Mouse (Mus musculus): ENCODE measurements around the gene Cdk19. TPM values are rescaled to one million over a fixed set of nuclear protein-coding genes. Genes with fewer than 3 reads are reported as not detected.

The Cdk19 gene
- polyA plus RNA-seq, 1 experiment from 2014 or later: 9.5 TPM

- Histone ChIP-seq H3K4me3 (no peak overlapping the region), H3K4me2 (no peak overlapping the region), H3K4me1 (replicated peaks) (peaks cover 11% of the 10 kb centered on the region; the same call in 1 of the 2 replicates), H3K36me3 (no peaks in the 10 kb centered on the region), H3K9me3 (replicated peaks) (no peaks in the 10 kb centered on the region; the same call in 1 of the 2 replicates), H3K9ac (no peak overlapping the region), H3K27ac (ENCODE audit: poor library complexity, severe bottlenecking) (no peak overlapping the region), H3K27me3 (replicated peaks) (no peaks in the 10 kb centered on the region)
- 87% methylated on average over 4 of the region's 4 CpGs for WGBS
- no peak for ATAC-seq (ENCODE audit: insufficient number of reproducible peaks, low FRiP score)
Measured at GRCm38 (mm10) chr10:40444586-40444985, 105.2 kb downstream of the Cdk19 start.

GRCm38 (mm10) chr10:40446088-40446604, 106.8 kb downstream of the Cdk19 start:
- H3K4me2 ChIP-seq: no peak overlapping the region
- WGBS: 42% methylated on average over 3 of the region's 3 CpGs
- H3K27ac ChIP-seq (ENCODE audit: poor library complexity, severe bottlenecking): no peak overlapping the region
- H3K4me3 ChIP-seq: no peak overlapping the region
- no peaks in the 10 kb centered on the region; the same call in 1 of the 2 replicates for H3K9me3 ChIP-seq (replicated peaks)
- H3K27me3 ChIP-seq (replicated peaks): no peaks in the 10 kb centered on the region
- no peaks in the 10 kb centered on the region for H3K36me3 ChIP-seq
- no peak overlapping the region for H3K9ac ChIP-seq
- H3K4me1 ChIP-seq (replicated peaks): peaks cover 8% of the 10 kb centered on the region; the same call in 1 of the 2 replicates
- ATAC-seq (ENCODE audit: insufficient number of reproducible peaks, low FRiP score): no peak

GRCm38 (mm10) chr10:40446630-40447029, 107.3 kb downstream of the Cdk19 start:
- Histone ChIP-seq H3K9ac (no peak overlapping the region), H3K9me3 (replicated peaks) (no peaks in the 10 kb centered on the region; the same call in 1 of the 2 replicates), H3K4me2 (no peak overlapping the region), H3K4me1 (replicated peaks) (peaks cover 11% of the 10 kb centered on the region), H3K27me3 (replicated peaks) (no peaks in the 10 kb centered on the region), H3K36me3 (no peaks in the 10 kb centered on the region), H3K4me3 (no peak overlapping the region), H3K27ac (ENCODE audit: poor library complexity, severe bottlenecking) (no peak overlapping the region)
- 82% methylated on average over 3 of the region's 3 CpGs for WGBS
- ATAC-seq (ENCODE audit: insufficient number of reproducible peaks, low FRiP score): no peak

- Histone ChIP-seq H3K27ac (ENCODE audit: poor library complexity, severe bottlenecking) (no peak overlapping the region), H3K4me1 (replicated peaks) (peaks cover 18% of the 10 kb centered on the region), H3K4me2 (no peak overlapping the region), H3K4me3 (no peak overlapping the region), H3K36me3 (no peaks in the 10 kb centered on the region), H3K9ac (no peak overlapping the region), H3K27me3 (replicated peaks) (no peaks in the 10 kb centered on the region), H3K9me3 (replicated peaks) (no peaks in the 10 kb centered on the region; the same call in 1 of the 2 replicates)
- WGBS: 63% methylated on average over 3 of the region's 3 CpGs
- ATAC-seq (ENCODE audit: insufficient number of reproducible peaks, low FRiP score): no peak
Measured at GRCm38 (mm10) chr10:40447295-40447694, 107.9 kb downstream of the Cdk19 start.

- H3K9ac ChIP-seq: no peak overlapping the region
- H3K36me3 ChIP-seq: no peaks in the 10 kb centered on the region
- H3K27ac ChIP-seq (ENCODE audit: poor library complexity, severe bottlenecking): no peak overlapping the region
- H3K4me3 ChIP-seq: no peak overlapping the region
- peaks cover 19% of the 10 kb centered on the region for H3K4me1 ChIP-seq (replicated peaks)
- H3K4me2 ChIP-seq: no peak overlapping the region
- H3K9me3 ChIP-seq (replicated peaks): no peaks in the 10 kb centered on the region
- no peaks in the 10 kb centered on the region for H3K27me3 ChIP-seq (replicated peaks)
- 57% methylated on average over 5 of the region's 5 CpGs for WGBS
- ATAC-seq (ENCODE audit: insufficient number of reproducible peaks, low FRiP score): no peak
Measured at GRCm38 (mm10) chr10:40447921-40448320, 108.6 kb downstream of the Cdk19 start.

- Histone ChIP-seq H3K9me3 (replicated peaks) (no peaks in the 10 kb centered on the region), H3K4me2 (no peak overlapping the region), H3K27me3 (replicated peaks) (no peaks in the 10 kb centered on the region), H3K9ac (no peak overlapping the region), H3K4me1 (replicated peaks) (peaks cover 19% of the 10 kb centered on the region), H3K27ac (ENCODE audit: poor library complexity, severe bottlenecking) (no peak overlapping the region), H3K36me3 (no peaks in the 10 kb centered on the region), H3K4me3 (no peak overlapping the region)
- ATAC-seq (ENCODE audit: insufficient number of reproducible peaks, low FRiP score): no peak
- 59% methylated on average over 3 of the region's 3 CpGs for WGBS
Measured at GRCm38 (mm10) chr10:40448444-40448843, 109.1 kb downstream of the Cdk19 start.

- Histone ChIP-seq H3K4me1 (replicated peaks) (peaks cover 19% of the 10 kb centered on the region), H3K9ac (no peak overlapping the region), H3K27ac (ENCODE audit: poor library complexity, severe bottlenecking) (no peak overlapping the region), H3K4me3 (no peak overlapping the region), H3K36me3 (no peaks in the 10 kb centered on the region), H3K27me3 (replicated peaks) (no peaks in the 10 kb centered on the region), H3K4me2 (no peak overlapping the region), H3K9me3 (replicated peaks) (no peaks in the 10 kb centered on the region)
- WGBS: 93% methylated on average over 6 of the region's 6 CpGs
- ATAC-seq (ENCODE audit: insufficient number of reproducible peaks, low FRiP score): no peak
Measured at GRCm38 (mm10) chr10:40449571-40449970, 110.2 kb downstream of the Cdk19 start.

GRCm38 (mm10) chr10:40450171-40450570, 110.8 kb downstream of the Cdk19 start:
- 95% methylated on average over 4 of the region's 4 CpGs for WGBS
- Histone ChIP-seq H3K27ac (ENCODE audit: poor library complexity, severe bottlenecking) (no peak overlapping the region), H3K27me3 (replicated peaks) (no peaks in the 10 kb centered on the region), H3K36me3 (no peaks in the 10 kb centered on the region), H3K9ac (no peak overlapping the region), H3K4me3 (no peak overlapping the region), H3K4me1 (replicated peaks) (peaks cover 19% of the 10 kb centered on the region), H3K4me2 (no peak overlapping the region), H3K9me3 (replicated peaks) (no peaks in the 10 kb centered on the region)
- ATAC-seq (ENCODE audit: insufficient number of reproducible peaks, low FRiP score): no peak

- H3K4me2 ChIP-seq: no peak overlapping the region
- no peak for ATAC-seq (ENCODE audit: insufficient number of reproducible peaks, low FRiP score)
- 72% methylated on average over 1 of the region's 1 CpGs for WGBS
Measured at GRCm38 (mm10) chr10:40457116-40457515, 117.8 kb downstream of the Cdk19 start.

GRCm38 (mm10) chr10:40459141-40459540, 119.8 kb downstream of the Cdk19 start:
- Histone ChIP-seq H3K36me3 (0 out of 2 replicates have a peak, but pooled peaks cover 3% of the 10 kb centered on the region), H3K27me3 (replicated peaks) (no peaks in the 10 kb centered on the region), H3K4me3 (no peak overlapping the region), H3K27ac (ENCODE audit: poor library complexity, severe bottlenecking) (no peak overlapping the region), H3K4me2 (no peak overlapping the region), H3K4me1 (replicated peaks) (no peaks in the 10 kb centered on the region), H3K9me3 (replicated peaks) (no peaks in the 10 kb centered on the region), H3K9ac (no peak overlapping the region)
- 93% methylated on average over 17 of the region's 17 CpGs for WGBS
- ATAC-seq (ENCODE audit: insufficient number of reproducible peaks, low FRiP score): no peak

More at GRCm38 (mm10) chr10:40457116-40457515, 117.8 kb downstream of the Cdk19 start:
- Histone ChIP-seq H3K4me3 (no peak overlapping the region), H3K27me3 (replicated peaks) (no peaks in the 10 kb centered on the region), H3K9me3 (replicated peaks) (no peaks in the 10 kb centered on the region), H3K27ac (ENCODE audit: poor library complexity, severe bottlenecking) (no peak overlapping the region), H3K4me1 (replicated peaks) (peaks cover 3% of the 10 kb centered on the region), H3K9ac (no peak overlapping the region), H3K36me3 (0 out of 2 replicates have a peak, but pooled peaks cover 3% of the 10 kb centered on the region)

- Histone ChIP-seq H3K36me3 (0 out of 2 replicates have a peak, but pooled peaks cover 3% of the 10 kb centered on the region), H3K27me3 (replicated peaks) (no peaks in the 10 kb centered on the region), H3K4me3 (no peak overlapping the region), H3K4me2 (no peak overlapping the region), H3K27ac (ENCODE audit: poor library complexity, severe bottlenecking) (no peak overlapping the region), H3K9me3 (replicated peaks) (no peaks in the 10 kb centered on the region), H3K4me1 (replicated peaks) (no peaks in the 10 kb centered on the region), H3K9ac (no peak overlapping the region)
- ATAC-seq (ENCODE audit: insufficient number of reproducible peaks, low FRiP score): no peak
- 85% methylated on average over 6 of the region's 6 CpGs for WGBS
Measured at GRCm38 (mm10) chr10:40461362-40461761, 122.0 kb downstream of the Cdk19 start.

GRCm38 (mm10) chr10:40462257-40462656, 122.9 kb downstream of the Cdk19 start:
- H3K9me3 ChIP-seq (replicated peaks): no peaks in the 10 kb centered on the region
- H3K4me3 ChIP-seq: no peak overlapping the region
- ATAC-seq (ENCODE audit: insufficient number of reproducible peaks, low FRiP score): no peak
- H3K27me3 ChIP-seq (replicated peaks): no peaks in the 10 kb centered on the region
- 51% methylated on average over 3 of the region's 3 CpGs for whole genome bisulfite sequencing
- H3K36me3 ChIP-seq: 0 out of 2 replicates have a peak, but pooled peaks cover 3% of the 10 kb centered on the region
- H3K27ac ChIP-seq (ENCODE audit: poor library complexity, severe bottlenecking): no peak overlapping the region
- peaks cover 5% of the 10 kb centered on the region; the same call in 1 of the 2 replicates for H3K4me1 ChIP-seq (replicated peaks)
- H3K9ac ChIP-seq: no peak overlapping the region
- no peak overlapping the region for H3K4me2 ChIP-seq

Data from heart, embryonic 12.5 days (tissue).